12 mouse cellular contexts compared by ENCODE assay signal in the genomic region with DNA sequence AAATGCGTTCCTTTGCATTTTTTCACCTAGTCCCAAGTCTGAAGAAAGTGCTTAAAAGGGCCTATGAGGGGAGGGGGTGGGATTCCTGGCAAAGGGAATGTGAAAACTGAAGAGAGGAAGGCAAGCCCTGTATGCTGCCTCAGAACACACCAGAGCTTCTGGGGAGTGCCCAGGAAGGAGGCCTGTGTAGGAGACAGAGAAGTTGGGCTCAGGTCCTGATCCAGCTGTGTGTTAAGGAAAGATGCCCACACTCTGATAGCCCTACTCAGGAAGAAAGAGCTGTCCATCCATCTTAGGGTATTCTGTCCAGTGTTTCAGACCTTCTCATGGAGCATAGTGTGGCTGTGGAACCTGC.
DNase-seq lines count a peak whose midpoint lies in the region; ATAC-seq lines count a peak whose summit lies in the region.
"Had no signal": no experiment of that assay in that cellular context is flagged by ENCODE, and none has a peak within 500 bp of the region (broad histone marks: within the 10 kb centered on the region; RNA-seq: fewer than 3 reads in every experiment).

No protein-coding gene starts in this region.

- no peak for DNase-seq in lung, postnatal 10 days
- peak; percentile 44 for DNase-seq in forebrain, embryonic 14.5 days (ENCODE audit: low spot score)
- no peak for DNase-seq in embryo, embryonic 10 days (ENCODE audit: low spot score)
- no peak for DNase-seq in retina, postnatal 1 day
- no peak for DNase-seq in spleen, postnatal 14 days (ENCODE audit: low spot score in 2 of 2)
- DNase-seq: cerebellum, adult 9-10 months; kidney, adult 2 months had no signal

- no peak overlapping the region for H3K4me3 ChIP-seq in lung, embryonic 15.5 days
- H3K4me3 ChIP-seq in forebrain, embryonic 14.5 days (ENCODE audit: low read depth, low read length): no peak overlapping the region
- no peak overlapping the region for H3K4me3 ChIP-seq in limb, embryonic 12.5 days (replicated peaks)
- H3K4me3 ChIP-seq in neural tube, embryonic 14.5 days (ENCODE audit: low read depth, low read length): no peak overlapping the region
- H3K4me3 ChIP-seq: stomach, embryonic 15.5 days had no signal

- no peak for ATAC-seq in lung, embryonic 15.5 days (ENCODE audit: borderline replicate concordance, extremely low read depth, low FRiP score, low TSS enrichment)
- ATAC-seq in forebrain, embryonic 14.5 days: peak; percentile 33
- ATAC-seq in limb, embryonic 12.5 days (ENCODE audit: insufficient number of reproducible peaks, insufficient read depth, low FRiP score, low TSS enrichment, low read depth): peak; percentile 10; the same call in 1 of the 2 replicates
- peak; percentile 18; the same call in 1 of the 2 replicates for ATAC-seq in neural tube, embryonic 14.5 days (ENCODE audit: low read depth)

- H3K27ac ChIP-seq in lung, embryonic 15.5 days: peak overlapping the region; percentile 57
- H3K27ac ChIP-seq in forebrain, embryonic 14.5 days (ENCODE audit: low read depth, low read length): peak overlapping the region; percentile 72
- peak overlapping the region; percentile 91 for H3K27ac ChIP-seq in limb, embryonic 12.5 days
- peak overlapping the region; percentile 76 for H3K27ac ChIP-seq in neural tube, embryonic 14.5 days (ENCODE audit: low read depth, low read length)
- H3K27ac ChIP-seq: stomach, embryonic 15.5 days had no signal

- no peaks in the 10 kb centered on the region for H3K27me3 ChIP-seq in lung, embryonic 15.5 days
- H3K27me3 ChIP-seq in forebrain, embryonic 14.5 days (replicated peaks; ENCODE audit: control insufficient read depth, insufficient read depth, low read length): no peaks in the 10 kb centered on the region
- no peaks in the 10 kb centered on the region for H3K27me3 ChIP-seq in limb, embryonic 12.5 days
- H3K27me3 ChIP-seq in neural tube, embryonic 14.5 days (ENCODE audit: control insufficient read depth, insufficient read depth, low read length): no peaks in the 10 kb centered on the region
- H3K27me3 ChIP-seq: stomach, embryonic 15.5 days had no signal

- peaks cover 27% of the 10 kb centered on the region for H3K4me1 ChIP-seq in lung, embryonic 15.5 days
- H3K4me1 ChIP-seq in forebrain, embryonic 14.5 days (ENCODE audit: control insufficient read depth, insufficient read depth, low read length): peaks cover 29% of the 10 kb centered on the region
- H3K4me1 ChIP-seq in limb, embryonic 12.5 days (replicated peaks): peaks cover 49% of the 10 kb centered on the region
- H3K4me1 ChIP-seq in neural tube, embryonic 14.5 days (ENCODE audit: control insufficient read depth, insufficient read depth, low read length): peaks cover 19% of the 10 kb centered on the region

- no peak overlapping the region for H3K4me2 ChIP-seq in lung, embryonic 15.5 days
- H3K4me2 ChIP-seq in forebrain, embryonic 14.5 days (ENCODE audit: low read length): no peak overlapping the region
- H3K4me2 ChIP-seq in limb, embryonic 12.5 days: no peak overlapping the region; the same call in 1 of the 2 replicates
- no peak overlapping the region for H3K4me2 ChIP-seq in neural tube, embryonic 14.5 days (ENCODE audit: low read depth, low read length)
- H3K4me2 ChIP-seq: liver, embryonic 11.5 days; stomach, embryonic 15.5 days had no signal

- H3K9ac ChIP-seq in lung, embryonic 15.5 days: no peak overlapping the region
- no peak overlapping the region for H3K9ac ChIP-seq in forebrain, embryonic 14.5 days (ENCODE audit: low read length)
- H3K9ac ChIP-seq in limb, embryonic 12.5 days (replicated peaks): no peak overlapping the region
- 0 out of 2 replicates have a peak overlapping the region, but pooled peaks have one; percentile 1 for H3K9ac ChIP-seq in neural tube, embryonic 14.5 days (replicated peaks; ENCODE audit: low read depth, low read length)
- H3K9ac ChIP-seq: stomach, embryonic 15.5 days had no signal

- H3K36me3 ChIP-seq in lung, embryonic 15.5 days: no peaks in the 10 kb centered on the region
- H3K36me3 ChIP-seq in forebrain, embryonic 14.5 days (ENCODE audit: control insufficient read depth, insufficient read depth, low read length): no peaks in the 10 kb centered on the region
- no peaks in the 10 kb centered on the region for H3K36me3 ChIP-seq in limb, embryonic 12.5 days
- no peaks in the 10 kb centered on the region for H3K36me3 ChIP-seq in neural tube, embryonic 14.5 days (ENCODE audit: control insufficient read depth, insufficient read depth, low read length)
- H3K36me3 ChIP-seq: stomach, embryonic 15.5 days had no signal

- no peaks in the 10 kb centered on the region for H3K9me3 ChIP-seq in lung, embryonic 15.5 days
- H3K9me3 ChIP-seq in forebrain, embryonic 14.5 days (replicated peaks; ENCODE audit: control insufficient read depth, low read length): no peaks in the 10 kb centered on the region
- no peaks in the 10 kb centered on the region for H3K9me3 ChIP-seq in limb, embryonic 12.5 days
- H3K9me3 ChIP-seq in neural tube, embryonic 14.5 days (ENCODE audit: control insufficient read depth, low read length): no peaks in the 10 kb centered on the region
- H3K9me3 ChIP-seq: stomach, embryonic 15.5 days had no signal

- 32% methylated on average over 1 of the region's 1 CpGs for WGBS in lung, embryonic 15.5 days
- WGBS in forebrain, embryonic 14.5 days: 0% methylated on average over 1 of the region's 1 CpGs
- WGBS in limb, embryonic 12.5 days: 22% methylated on average over 1 of the region's 1 CpGs
- WGBS in neural tube, embryonic 14.5 days: 5% methylated on average over 1 of the region's 1 CpGs
